Mouse (Mus musculus) kidney, postnatal 0 days (tissue): ENCODE results near the gene Inka1. TPM values are rescaled to one million over a fixed set of nuclear protein-coding genes. Genes with fewer than 3 reads are reported as not detected.
A peak's percentile ranks its signal among the peaks of the same experiment; 100 is the strongest.

Source experiments
- ATAC-seq: fragments of 200-750 bp; cut with Nextera tagmentation; replicated peaks from 2 replicates; pipeline ENCODE4 v1.8.0; 2017; ENCODE audit warnings: low read depth, moderate number of reproducible peaks, moderate TSS enrichment, moderate library complexity; ENCODE audit not compliant: low FRiP score
- DNase-seq: peaks from one replicate; pipeline ENCODE4 v3.0.0-alpha.2; 2016; ENCODE audit warnings: low spot score
- H3K27ac ChIP-seq: fragments of 300-500 bp; sonication (generic); 2 replicates; pipeline ENCODE4 v1.5.1; 2014; ENCODE audit warnings: mild to moderate bottlenecking
- H3K27me3 ChIP-seq: fragments of 300-500 bp; sonication (generic); 2 replicates; pipeline ENCODE4 v1.6.1; 2014; ENCODE audit warnings: low read length, mixed read lengths; ENCODE audit not compliant: insufficient read depth
- H3K36me3 ChIP-seq: fragments of 300-500 bp; sonication (generic); 2 replicates; pipeline ENCODE4 v1.6.1; 2014; ENCODE audit warnings: low read length, mixed read lengths; ENCODE audit not compliant: insufficient read depth
- H3K4me1 ChIP-seq: fragments of 300-500 bp; sonication (generic); replicated peaks from 2 replicates; pipeline ENCODE4 v1.6.1; 2014; ENCODE audit warnings: antibody characterized with exemption, low read length, mixed read lengths; ENCODE audit not compliant: insufficient read depth
- H3K4me2 ChIP-seq: fragments of 300-500 bp; sonication (generic); 2 replicates; pipeline ENCODE4 v1.6.1; 2014; ENCODE audit warnings: mild to moderate bottlenecking, low read length, moderate library complexity, mixed read lengths
- H3K4me3 ChIP-seq: fragments of 300-500 bp; sonication (generic); replicated peaks from 2 replicates; pipeline ENCODE4 v1.5.1; 2014; ENCODE audit warnings: low read depth, low read length
- H3K9ac ChIP-seq: fragments of 300-500 bp; sonication (generic); 2 replicates; pipeline ENCODE4 v1.6.1; 2014; ENCODE audit warnings: low read depth, low read length
- H3K9me3 ChIP-seq: fragments of 300-500 bp; sonication (generic); replicated peaks from 2 replicates; pipeline ENCODE4 v1.6.1; 2016; ENCODE audit warnings: low read length, inconsistent platforms, mixed read lengths
- CTCF ChIP-seq: IDR thresholded peaks from 2 replicates; pipeline ENCODE4 v1.5.1; 2016; ENCODE audit warnings: antibody characterized with exemption, low read depth, mild to moderate bottlenecking, moderate library complexity
- WGBS: fragments of 180-500 bp; shearing (Covaris S2); extraction: QIAGEN DNeasy Blood & Tissue Kit; methylation state at CpG from one replicate; pipeline ENCODE4 v1.1.7; 2014; 5-methylcytosine and 5-hydroxymethylcytosine counted together
- polyA plus RNA-seq: library from polyadenylated mRNA; unstranded; fragments of >200 nt; fragmentation: Nextera tagmentation; extraction: Ambion mirVana; gene quantifications from 2 replicates; pipeline ENCODE4 v1.2.1, GENCODE M21; 2015

Gene Inka1
- polyA plus RNA-seq, 1 experiment from 2014 or later: 63.8 TPM

- Histone ChIP-seq H3K9me3 (no peaks in the 10 kb centered on the region), H3K9ac (peak within 1 kb of the TSS; percentile 99), H3K36me3 (no peaks in the 10 kb centered on the region), H3K27ac (peak within 1 kb of the TSS; percentile 95), H3K4me3 (peak within 1 kb of the TSS; percentile 97), H3K4me1 (peaks cover 13% of the 10 kb centered on the region; the same call in 1 of the 2 replicates), H3K4me2 (peak within 1 kb of the TSS; percentile 92), H3K27me3 (no peaks in the 10 kb centered on the region)
- DNase-seq (peak; percentile 100), ATAC-seq (peak; percentile 98)
- under 1% methylated on average over 51 of the region's 51 CpGs for WGBS
- TF ChIP-seq CTCF: no peak
Observed at GRCm38 (mm10) chr9:108001922-108002770, 16.5 kb upstream of the Inka1 start, which contains the start of gene Ip6k1. TSS of gene Ip6k1 (plus strand) at chr9:108002501.

GRCm38 (mm10) chr9:107996049-107996448, 10.4 kb upstream of the Inka1 start, which contains the start of gene Gm20662:
TSS of gene Gm20662 (plus strand) at chr9:107996349.
- TF ChIP-seq CTCF: no peak
- ATAC-seq: no peak
- no peak within 1 kb of the TSS for H3K27ac ChIP-seq
- no peak within 1 kb of the TSS for H3K4me2 ChIP-seq
- H3K4me3 ChIP-seq: no peak within 1 kb of the TSS
- H3K4me1 ChIP-seq: no peaks in the 10 kb centered on the region
- no peak for DNase-seq
- H3K9ac ChIP-seq: no peak within 1 kb of the TSS
- WGBS: 91% methylated on average over 5 of the region's 5 CpGs
- H3K36me3 ChIP-seq: no peaks in the 10 kb centered on the region
- H3K9me3 ChIP-seq: no peaks in the 10 kb centered on the region
- no peaks in the 10 kb centered on the region for H3K27me3 ChIP-seq

- no peak for TF ChIP-seq CTCF
- no peaks in the 10 kb centered on the region for H3K4me1 ChIP-seq
- ATAC-seq (no peak), DNase-seq (no peak)
- H3K27me3 ChIP-seq: no peaks in the 10 kb centered on the region
- no peaks in the 10 kb centered on the region for H3K36me3 ChIP-seq
- no peak overlapping the region for H3K4me2 ChIP-seq
- no peaks in the 10 kb centered on the region for H3K9me3 ChIP-seq
- no peak overlapping the region for H3K27ac ChIP-seq
- H3K4me3 ChIP-seq: no peak overlapping the region
- no peak overlapping the region for H3K9ac ChIP-seq
- WGBS: 92% methylated on average over 21 of the region's 21 CpGs
Observed at GRCm38 (mm10) chr9:107995513-107995912, 9.8 kb upstream of the Inka1 start.

- ATAC-seq: no peak
- H3K27ac ChIP-seq: no peak overlapping the region
- no peaks in the 10 kb centered on the region for H3K4me1 ChIP-seq
- DNase-seq: no peak
- H3K9me3 ChIP-seq: no peaks in the 10 kb centered on the region
- no peak overlapping the region for H3K9ac ChIP-seq
- H3K27me3 ChIP-seq: no peaks in the 10 kb centered on the region
- 45% methylated on average over 2 of the region's 2 CpGs for WGBS
- H3K4me2 ChIP-seq: no peak overlapping the region
- H3K36me3 ChIP-seq: no peaks in the 10 kb centered on the region
- no peak overlapping the region for H3K4me3 ChIP-seq
- no peak for TF ChIP-seq CTCF
Observed at GRCm38 (mm10) chr9:107994464-107994863, 8.8 kb upstream of the Inka1 start.

- Histone ChIP-seq H3K4me1 (no peaks in the 10 kb centered on the region), H3K4me3 (no peak overlapping the region), H3K36me3 (no peaks in the 10 kb centered on the region), H3K27me3 (no peaks in the 10 kb centered on the region), H3K9ac (no peak overlapping the region), H3K4me2 (no peak overlapping the region), H3K9me3 (no peaks in the 10 kb centered on the region), H3K27ac (no peak overlapping the region)
- ATAC-seq: no peak
- no peak for TF ChIP-seq CTCF
- no peak for DNase-seq
- WGBS: 91% methylated on average over 11 of the region's 11 CpGs
Observed at GRCm38 (mm10) chr9:107993013-107993412, 7.3 kb upstream of the Inka1 start.

- Histone ChIP-seq H3K27me3 (no peaks in the 10 kb centered on the region), H3K9ac (no peak within 1 kb of the TSS), H3K4me2 (no peak within 1 kb of the TSS), H3K9me3 (no peaks in the 10 kb centered on the region), H3K4me1 (no peaks in the 10 kb centered on the region), H3K27ac (no peak within 1 kb of the TSS), H3K4me3 (no peak within 1 kb of the TSS), H3K36me3 (no peaks in the 10 kb centered on the region)
- TF ChIP-seq CTCF: no peak
- no peak for ATAC-seq
- WGBS: 70% methylated on average over 2 of the region's 2 CpGs
- no peak for DNase-seq
Observed at GRCm38 (mm10) chr9:107992197-107992596, 6.5 kb upstream of the Inka1 start, which contains the start of gene Cdhr4. TSS of gene Cdhr4 (plus strand) at chr9:107992497.
